Mouse (Mus musculus) neural tube, embryonic 14.5 days (tissue): ENCODE results near the gene Parp2. TPM values are rescaled to one million over a fixed set of nuclear protein-coding genes. Genes with fewer than 3 reads are reported as not detected.
A peak's percentile ranks its signal among the peaks of the same experiment; 100 is the strongest.
"Not testable (repeated sequence)": the region's sequence is repeated elsewhere in the genome, so short reads cannot be mapped to it uniquely, and the experiment has no call there.

Experiments used
- ATAC-seq: fragments of 200-750 bp; cut with Nextera tagmentation; 2 replicates; pipeline ENCODE4 v1.8.0; 2017; ENCODE audit warnings: low read depth, mild to moderate bottlenecking, moderate TSS enrichment, moderate library complexity
- H3K27ac ChIP-seq: fragments of 300-500 bp; sonication (generic); 2 replicates; pipeline ENCODE4 v1.5.1; 2014; ENCODE audit warnings: low read depth, mild to moderate bottlenecking, control low read depth, low read length, moderate library complexity, mixed read lengths
- H3K27me3 ChIP-seq: fragments of 300-500 bp; sonication (generic); 2 replicates; pipeline ENCODE4 v1.6.1; 2014; ENCODE audit warnings: low read length; ENCODE audit not compliant: control insufficient read depth, insufficient read depth
- H3K36me3 ChIP-seq: fragments of 300-500 bp; sonication (generic); 2 replicates; pipeline ENCODE4 v1.6.1; 2014; ENCODE audit warnings: low read length, mixed read lengths; ENCODE audit not compliant: control insufficient read depth, insufficient read depth
- H3K4me1 ChIP-seq: fragments of 300-500 bp; sonication (generic); 2 replicates; pipeline ENCODE4 v1.6.1; 2014; ENCODE audit warnings: low read length; ENCODE audit not compliant: control insufficient read depth, insufficient read depth
- H3K4me2 ChIP-seq: fragments of 300-500 bp; sonication (generic); 2 replicates; pipeline ENCODE4 v1.6.1; 2014; ENCODE audit warnings: mild to moderate bottlenecking, low read depth, low read length, control low read depth
- H3K4me3 ChIP-seq: fragments of 300-500 bp; sonication (generic); 2 replicates; pipeline ENCODE4 v1.5.1; 2014; ENCODE audit warnings: low read depth, low read length, control low read depth, mixed read lengths
- H3K9ac ChIP-seq: fragments of 300-500 bp; sonication (generic); replicated peaks from 2 replicates; pipeline ENCODE4 v1.6.1; 2014; ENCODE audit warnings: low read depth, mild to moderate bottlenecking, control low read depth, low read length, mixed read lengths
- H3K9me3 ChIP-seq: fragments of 300-500 bp; sonication (generic); 2 replicates; pipeline ENCODE4 v1.6.1; 2016; ENCODE audit warnings: low read length; ENCODE audit not compliant: control insufficient read depth
- WGBS: fragments of 180-500 bp; shearing (Covaris S2); extraction: QIAGEN DNeasy Blood & Tissue Kit; methylation state at CpG from one replicate; pipeline ENCODE4 v1.1.7; 2014; 5-methylcytosine and 5-hydroxymethylcytosine counted together
- polyA plus RNA-seq: library from polyadenylated mRNA; unstranded; fragments of >200 nt; fragmentation: Nextera tagmentation; extraction: Ambion mirVana; gene quantifications from 2 replicates; pipeline ENCODE4 v1.2.1, GENCODE M21; 2014

Gene Parp2
- polyA plus RNA-seq, 1 experiment from 2014 or later: 43.7 TPM

GRCm38 (mm10) chr14:50795261-50795935 is 12.2 kb upstream of the Parp2 start:
- ATAC-seq: no peak
- 93% methylated on average over 24 of the region's 24 CpGs for WGBS

DNA sequence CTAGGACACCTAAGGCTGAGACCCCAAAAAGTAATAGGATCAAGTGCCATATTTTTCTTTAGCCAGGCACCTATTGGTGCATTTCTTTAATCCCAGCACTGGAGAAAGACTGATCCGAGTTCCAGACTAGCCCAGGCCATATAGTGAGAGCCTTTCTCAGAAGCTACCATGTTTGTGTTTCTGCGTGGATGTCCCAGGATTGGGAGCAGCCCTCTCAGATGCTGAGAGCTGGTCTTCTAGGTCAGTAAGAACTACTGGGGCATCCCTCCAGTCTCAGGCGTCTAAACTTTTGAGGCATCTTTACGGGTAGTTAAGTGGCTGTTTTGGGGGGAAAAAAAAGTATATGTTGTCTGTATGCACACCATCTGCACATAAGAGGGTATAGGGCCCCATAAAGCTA is 11.7 kb upstream of the Parp2 start:
- Histone ChIP-seq H3K9ac (no peak overlapping the region), H3K36me3 (no peaks in the 10 kb centered on the region), H3K4me1 (no peaks in the 10 kb centered on the region), H3K27me3 (no peaks in the 10 kb centered on the region), H3K27ac (no peak overlapping the region), H3K4me3 (no peak overlapping the region), H3K9me3 (no peaks in the 10 kb centered on the region), H3K4me2 (no peak overlapping the region)
- no peak for ATAC-seq
- 84% methylated on average over 4 of the region's 4 CpGs for WGBS

More at GRCm38 (mm10) chr14:50795261-50795935, 12.2 kb upstream of the Parp2 start:
- Histone ChIP-seq H3K27ac (no peak overlapping the region), H3K4me1 (no peaks in the 10 kb centered on the region), H3K4me3 (no peak overlapping the region), H3K4me2 (no peak overlapping the region), H3K9ac (no peak overlapping the region), H3K9me3 (no peaks in the 10 kb centered on the region), H3K36me3 (no peaks in the 10 kb centered on the region), H3K27me3 (no peaks in the 10 kb centered on the region)

- Histone ChIP-seq H3K4me3 (no peak overlapping the region), H3K4me1 (no peaks in the 10 kb centered on the region), H3K36me3 (no peaks in the 10 kb centered on the region), H3K9me3 (no peaks in the 10 kb centered on the region), H3K27me3 (no peaks in the 10 kb centered on the region), H3K9ac (no peak overlapping the region), H3K4me2 (no peak overlapping the region), H3K27ac (no peak overlapping the region)
- ATAC-seq: no peak
- WGBS: 90% methylated on average over 1 of the region's 1 CpGs
These were observed 11.2 kb upstream of the Parp2 start for GRCm38 (mm10) chr14:50796464-50796863.

GRCm38 (mm10) chr14:50798512-50798911 is 9.1 kb upstream of the Parp2 start:
- WGBS: 64% methylated on average over 2 of the region's 2 CpGs
- H3K4me2 ChIP-seq: no peak overlapping the region
- no peak overlapping the region for H3K4me3 ChIP-seq
- no peak overlapping the region for H3K9ac ChIP-seq
- no peaks in the 10 kb centered on the region for H3K9me3 ChIP-seq
- no peaks in the 10 kb centered on the region for H3K36me3 ChIP-seq
- no peaks in the 10 kb centered on the region for H3K4me1 ChIP-seq
- H3K27ac ChIP-seq: no peak overlapping the region
- no peaks in the 10 kb centered on the region for H3K27me3 ChIP-seq
- ATAC-seq: no peak

DNA sequence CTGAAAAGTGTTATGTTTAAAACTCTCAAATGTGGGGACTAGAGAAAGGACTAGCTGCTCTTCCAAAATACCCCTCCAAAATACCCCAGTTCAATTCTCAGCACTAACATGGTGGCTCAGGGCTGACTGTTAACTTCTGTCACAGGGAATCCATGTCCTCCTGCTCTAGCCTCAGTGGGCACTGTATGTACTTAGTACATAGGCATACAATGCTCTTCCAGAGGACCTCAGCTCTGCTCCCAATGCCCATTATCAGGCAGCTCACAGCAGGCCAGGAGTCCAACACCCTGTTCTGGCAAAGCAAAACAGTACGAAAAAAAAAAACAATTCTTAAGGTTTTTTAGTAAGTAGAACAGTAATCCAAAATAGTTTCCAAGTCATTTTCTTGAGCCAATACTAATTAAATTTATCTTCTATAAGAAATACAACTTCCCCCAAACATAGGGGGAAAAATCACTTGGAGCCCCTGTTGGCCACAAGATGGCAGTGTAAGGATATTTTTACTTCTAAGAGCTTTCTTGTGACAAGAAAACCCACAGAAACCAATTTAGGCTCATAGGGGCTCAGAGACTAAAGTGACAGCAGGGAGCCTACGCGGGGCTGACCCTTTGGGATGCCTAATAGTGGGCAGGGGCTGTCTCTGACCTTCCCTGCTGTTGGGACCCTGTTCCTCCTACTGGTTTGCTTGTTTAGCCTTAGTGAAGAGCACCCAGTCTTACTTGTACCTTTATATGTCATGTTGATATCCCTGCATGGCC is 8.0 kb upstream of the Parp2 start:
- H3K4me1 ChIP-seq: no peaks in the 10 kb centered on the region
- no peaks in the 10 kb centered on the region for H3K27me3 ChIP-seq
- 2% methylated on average over 3 of the region's 3 CpGs for WGBS
- no peaks in the 10 kb centered on the region for H3K9me3 ChIP-seq
- H3K36me3 ChIP-seq: no peaks in the 10 kb centered on the region
- H3K4me2 ChIP-seq: no peak overlapping the region
- peak; percentile 65; the same call in 1 of the 2 replicates for ATAC-seq
- H3K9ac ChIP-seq: no peak overlapping the region
- H3K27ac ChIP-seq: no peak overlapping the region
- no peak overlapping the region for H3K4me3 ChIP-seq

GRCm38 (mm10) chr14:50802441-50802840 is 5.2 kb upstream of the Parp2 start:
- WGBS: 90% methylated on average over 6 of the region's 6 CpGs
- no peak overlapping the region for H3K4me3 ChIP-seq
- H3K36me3 ChIP-seq: no peaks in the 10 kb centered on the region
- H3K4me1 ChIP-seq: no peaks in the 10 kb centered on the region
- H3K9me3 ChIP-seq: no peaks in the 10 kb centered on the region
- ATAC-seq: no peak
- H3K27ac ChIP-seq: no peak overlapping the region
- no peaks in the 10 kb centered on the region for H3K27me3 ChIP-seq
- H3K9ac ChIP-seq: no peak overlapping the region
- H3K4me2 ChIP-seq: no peak overlapping the region

- H3K36me3 ChIP-seq: no peaks in the 10 kb centered on the region
- no peaks in the 10 kb centered on the region for H3K27me3 ChIP-seq
- H3K9ac ChIP-seq: no peak overlapping the region
- H3K27ac ChIP-seq: no peak overlapping the region
- no peak overlapping the region for H3K4me2 ChIP-seq
- 69% methylated on average over 4 of the region's 4 CpGs for WGBS
- no peaks in the 10 kb centered on the region for H3K4me1 ChIP-seq
- H3K4me3 ChIP-seq: no peak overlapping the region
- no peaks in the 10 kb centered on the region for H3K9me3 ChIP-seq
- ATAC-seq: no peak
These were observed 4.6 kb upstream of the Parp2 start for GRCm38 (mm10) chr14:50802843-50803562.

GRCm38 (mm10) chr14:50804683-50805082 is 3.0 kb upstream of the Parp2 start:
- Histone ChIP-seq H3K4me3 (no peak overlapping the region), H3K9me3 (no peaks in the 10 kb centered on the region), H3K27ac (no peak overlapping the region), H3K9ac (no peak overlapping the region), H3K36me3 (no peaks in the 10 kb centered on the region), H3K4me1 (peaks cover 3% of the 10 kb centered on the region; the same call in 1 of the 2 replicates), H3K27me3 (no peaks in the 10 kb centered on the region), H3K4me2 (no peak overlapping the region)
- WGBS: 75% methylated on average over 13 of the region's 13 CpGs
- ATAC-seq: no peak

DNA sequence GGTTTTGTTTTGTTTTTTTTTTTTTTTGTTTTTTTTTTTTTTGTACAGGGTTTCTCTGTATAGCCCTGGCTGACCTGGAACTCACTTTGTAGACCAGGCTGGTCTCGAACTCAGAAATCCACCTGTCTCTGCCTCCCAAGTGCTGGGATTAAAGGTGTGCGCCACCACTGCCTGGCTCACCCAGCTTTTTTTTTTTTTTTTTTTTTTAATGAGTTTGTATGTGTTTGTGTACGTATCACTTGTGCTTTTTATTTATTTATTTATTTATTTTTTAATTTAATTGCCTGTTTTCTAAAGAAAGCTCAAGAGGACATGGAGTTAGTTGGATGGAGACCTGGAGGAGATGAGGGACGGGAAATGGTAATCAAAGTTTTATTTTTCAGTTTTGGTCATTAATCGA is 1.2 kb upstream of the Parp2 start:
- H3K9ac ChIP-seq, H3K36me3 ChIP-seq, ATAC-seq, H3K4me1 ChIP-seq, H3K4me3 ChIP-seq, H3K27me3 ChIP-seq, H3K9me3 ChIP-seq, H3K4me2 ChIP-seq, H3K27ac ChIP-seq: not testable (repeated sequence)
- WGBS: 92% methylated on average over 5 of the region's 5 CpGs
